Mouse (Mus musculus): ENCODE results near the gene Vmn1r7.
"Not testable (repeated sequence)": the region's sequence is repeated elsewhere in the genome, so short reads cannot be mapped to it uniquely, and the experiment has no call there.

The Vmn1r7 gene

DNA sequence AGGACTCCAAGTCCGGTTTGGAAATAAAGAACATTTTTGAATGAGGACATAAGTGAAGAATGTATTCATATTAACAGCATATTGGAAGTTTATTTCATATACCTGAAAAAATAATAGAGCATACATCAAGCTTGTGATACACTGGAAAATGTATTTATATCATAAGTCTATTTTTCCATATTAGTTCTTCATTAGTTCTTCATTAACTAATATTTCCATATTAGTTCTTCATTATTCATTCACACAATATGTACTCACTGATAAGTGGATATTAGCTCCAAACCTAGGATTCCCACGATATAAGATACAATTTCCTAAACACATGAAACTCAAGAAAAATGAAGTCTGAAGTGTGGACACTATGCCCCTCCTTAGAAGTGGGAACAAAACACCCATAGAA lies at the start of gene Vmn1r7:
TSS of gene Vmn1r7 (minus strand) at position 101 of the 400 bp plus-strand sequence.
- not testable (repeated sequence) for DNase-seq (ENCODE audit: low spot score)

- DNase-seq (ENCODE audit: low spot score) = no peak
Observed at GRCm38 (mm10) chr6:57066487-57066886, 41.4 kb upstream of the Vmn1r7 start, which contains the start of gene Vmn1r9. Gene Vmn1r9, plus strand, starts transcription at chr6:57066787.

GRCm38 (mm10) chr6:57063730-57064129 lies 38.6 kb upstream of the Vmn1r7 start:
- DNase-seq (ENCODE audit: low spot score) = no peak

GRCm38 (mm10) chr6:57034674-57035073 lies 9.6 kb upstream of the Vmn1r7 start:
- DNase-seq (ENCODE audit: low spot score) = no peak

GRCm38 (mm10) chr6:57031984-57032383 lies 6.9 kb upstream of the Vmn1r7 start, which contains the start of gene Vmn1r8:
Gene Vmn1r8, plus strand, starts transcription at chr6:57032284.
- no peak for DNase-seq (ENCODE audit: low spot score)

- DNase-seq (ENCODE audit: low spot score) = no peak
Observed at GRCm38 (mm10) chr6:56996943-56997342, 28.2 kb downstream of the Vmn1r7 start, which contains the start of gene Vmn1r6. Gene Vmn1r6, plus strand, starts transcription at chr6:56997243.
